Mouse (Mus musculus): ENCODE data around the gene Gtf2f2. TPM values are rescaled to one million over a fixed set of nuclear protein-coding genes. Genes with fewer than 3 reads are reported as not detected.
"Not testable (repeated sequence)": the region's sequence is repeated elsewhere in the genome, so short reads cannot be mapped to it uniquely, and the experiment has no call there.

Gtf2f2 gene
- total RNA-seq, 2 experiments from 2014 or later: 14.8 to 15.5 TPM

DNA sequence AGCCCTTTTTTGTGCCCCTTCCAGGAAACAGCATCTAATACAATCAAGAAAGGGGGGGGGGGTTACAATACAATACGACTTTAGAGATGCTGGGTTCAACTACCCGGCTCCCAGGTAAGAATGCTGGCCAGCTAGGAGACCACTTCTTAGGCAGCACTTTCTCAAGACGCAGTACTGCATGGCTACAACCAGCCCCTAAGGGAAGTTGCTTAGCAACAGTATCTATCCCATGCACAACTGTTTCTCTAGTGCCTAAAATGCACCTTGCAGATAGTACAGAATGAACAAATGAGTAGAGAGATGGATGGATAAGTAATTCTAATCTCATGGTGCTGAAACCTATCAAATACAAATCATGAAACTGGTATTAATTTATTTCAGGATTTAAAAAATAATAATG, 63.0 kb downstream of the Gtf2f2 start:
- H3K4me3 ChIP-seq: no peak overlapping the region
- DNase-seq (ENCODE audit: extremely low spot score in 1 of 2, low spot score in 2 of 2): no peak
- no peak for TF ChIP-seq CTCF (IDR thresholded peaks at IDR 0.05)
- H3K27ac ChIP-seq: no peak overlapping the region
- intact Hi-C loops (cut with DNase I): no loop called here

DNA sequence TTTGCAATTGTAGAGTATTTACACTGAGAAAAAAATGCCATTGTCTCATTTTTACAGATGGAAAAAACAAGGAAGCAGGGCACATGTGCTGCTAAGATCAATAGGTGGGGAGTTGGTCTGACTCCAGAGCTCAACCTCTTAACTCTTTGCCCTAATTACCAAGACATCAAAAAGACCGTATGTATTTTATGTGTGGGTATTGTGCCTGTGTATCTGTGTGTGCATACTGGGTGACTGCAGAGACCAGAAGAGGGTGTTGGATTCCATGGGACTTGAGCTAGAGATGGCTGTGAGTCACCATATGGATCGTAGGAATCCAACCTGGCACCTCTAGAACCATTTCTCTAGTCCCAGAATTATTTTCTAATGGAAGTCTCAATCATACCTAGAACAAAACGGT, 68.3 kb downstream of the Gtf2f2 start:
- H3K4me3 ChIP-seq: no peak overlapping the region
- no peak overlapping the region for H3K27ac ChIP-seq
- no peak for TF ChIP-seq CTCF (IDR thresholded peaks at IDR 0.05)
- no peak for DNase-seq (ENCODE audit: extremely low spot score in 1 of 2, low spot score in 2 of 2)
- intact Hi-C loops (cut with DNase I): loop anchor here (5.0 kb wide), 1 partner anchor 45 kb away; no protein-coding TSS in a partner anchor

DNA sequence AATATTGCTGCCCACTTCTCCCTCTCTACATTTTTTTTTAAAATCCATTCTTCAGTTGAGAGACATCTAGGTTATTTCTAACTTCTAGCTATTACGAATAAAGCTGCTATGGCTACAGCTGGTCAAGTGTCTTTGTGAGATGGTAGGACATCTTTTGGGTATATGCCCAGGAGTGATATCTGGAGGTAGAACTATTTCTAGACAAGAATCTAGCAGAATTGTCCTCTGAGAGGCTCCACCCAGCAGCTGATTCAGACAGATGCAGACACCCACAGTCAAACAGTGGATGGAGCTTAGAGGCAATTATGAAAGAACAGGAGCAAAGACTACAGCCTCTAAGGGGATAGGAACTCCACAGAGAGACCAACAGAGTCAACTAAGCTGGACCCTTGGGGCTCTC, 69.2 kb downstream of the Gtf2f2 start:
- TF ChIP-seq CTCF (IDR thresholded peaks at IDR 0.05): no peak
- intact Hi-C loops (cut with DNase I): loop anchor here (5.0 kb wide), 1 partner anchor 44 kb away; no protein-coding TSS in a partner anchor
- DNase-seq (ENCODE audit: extremely low spot score in 1 of 2, low spot score in 2 of 2): no peak

DNA sequence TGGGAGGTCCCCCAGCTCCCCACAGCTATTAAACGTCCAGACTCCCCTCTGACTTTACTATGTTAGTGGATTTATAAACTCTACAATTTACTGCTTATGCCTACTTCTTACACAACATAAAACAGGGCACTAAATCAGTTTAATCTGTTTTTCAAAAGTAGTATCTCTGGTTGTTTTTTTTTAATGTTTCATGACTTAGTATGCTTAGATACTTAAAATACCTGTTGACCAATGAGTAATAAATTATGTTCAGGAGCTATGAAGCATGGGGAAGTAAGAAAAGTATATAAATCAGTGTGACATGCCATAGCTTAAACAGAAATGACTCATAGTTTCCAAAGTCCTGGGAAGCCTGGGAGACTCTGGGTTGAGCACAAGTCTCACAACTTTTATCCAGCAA, 73.0 kb downstream of the Gtf2f2 start:
- intact Hi-C loops (cut with DNase I): no loop called here
- no peak for DNase-seq (ENCODE audit: extremely low spot score in 1 of 2, low spot score in 2 of 2)
- no peak for TF ChIP-seq CTCF (IDR thresholded peaks at IDR 0.05)
- H3K27ac ChIP-seq: no peak overlapping the region
- H3K4me3 ChIP-seq: no peak overlapping the region

More for the DNA sequence above, 69.2 kb downstream of the Gtf2f2 start:
- Histone ChIP-seq H3K4me3 (no peak overlapping the region), H3K27ac (no peak overlapping the region)

DNA sequence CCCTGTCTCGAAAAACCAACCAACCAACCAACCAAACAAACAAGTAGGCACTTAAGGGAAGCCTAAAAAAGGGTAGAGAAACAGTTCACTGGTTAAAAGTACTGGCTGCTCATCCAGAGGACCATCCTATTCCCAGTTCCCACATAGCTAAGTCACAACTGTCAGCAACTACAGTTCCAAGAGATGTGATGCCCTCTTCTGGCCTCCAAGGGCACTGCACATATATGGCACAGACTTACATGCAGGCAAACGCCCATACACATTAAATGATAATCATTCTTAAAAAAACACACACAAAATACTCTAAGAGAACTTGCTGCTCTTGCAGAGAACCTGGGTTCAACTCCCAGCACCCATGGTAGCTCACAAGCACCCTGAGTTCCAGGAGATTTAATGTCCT, 76.3 kb downstream of the Gtf2f2 start:
- Histone ChIP-seq H3K4me3 (no peak overlapping the region), H3K27ac (no peak overlapping the region)
- TF ChIP-seq CTCF (IDR thresholded peaks at IDR 0.05): peak; percentile 31
- intact Hi-C loops (cut with DNase I): no loop called here
- DNase-seq (ENCODE audit: extremely low spot score in 1 of 2, low spot score in 2 of 2): no peak

DNA sequence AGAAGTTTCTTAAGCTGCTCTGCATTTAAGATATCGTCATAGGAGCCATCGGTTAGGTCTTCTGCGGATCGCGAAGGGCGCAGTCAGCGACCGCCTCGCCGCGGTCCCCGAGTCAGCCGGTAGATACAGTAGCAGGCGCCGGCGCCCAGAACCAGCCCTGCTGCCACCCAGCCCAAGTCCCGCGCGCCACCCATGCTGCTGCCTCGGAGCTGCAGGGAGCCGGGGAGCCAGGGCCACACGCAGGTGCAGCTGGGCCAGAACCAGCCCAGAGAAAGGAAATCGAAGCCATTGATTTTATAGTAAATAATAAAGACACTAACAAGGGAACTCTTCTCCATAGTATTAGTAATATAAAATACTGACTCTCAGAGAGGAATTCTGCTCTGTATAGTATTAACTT, 79.4 kb downstream of the Gtf2f2 start:
- no peak for TF ChIP-seq CTCF (IDR thresholded peaks at IDR 0.05)
- DNase-seq (ENCODE audit: extremely low spot score in 1 of 2, low spot score in 2 of 2): no peak
- Histone ChIP-seq H3K27ac (no peak overlapping the region), H3K4me3 (no peak overlapping the region)
- intact Hi-C loops (cut with DNase I): no loop called here

DNA sequence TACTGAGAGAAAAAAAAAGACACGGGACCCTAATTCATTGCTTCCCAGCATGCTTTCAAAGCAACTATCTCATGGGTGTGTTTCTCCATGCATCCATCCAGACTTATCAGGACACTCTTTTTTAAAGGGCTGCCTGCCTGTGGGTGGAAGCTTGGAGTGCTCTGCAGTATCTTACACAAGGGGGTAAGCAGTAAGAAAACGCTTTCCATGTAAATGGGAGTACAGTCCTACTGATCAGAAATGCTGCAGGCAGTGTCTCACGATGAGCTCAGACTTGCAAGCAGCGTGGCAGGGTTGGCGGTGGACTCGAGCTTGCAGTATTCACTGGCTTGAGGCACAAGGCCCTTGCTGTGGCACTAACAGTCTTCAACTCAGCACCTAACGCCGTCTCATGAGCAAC, 81.0 kb downstream of the Gtf2f2 start:
- H3K4me3 ChIP-seq; DNase-seq (ENCODE audit: extremely low spot score in 1 of 2, low spot score in 2 of 2); H3K27ac ChIP-seq; intact Hi-C loops (cut with DNase I): not testable (repeated sequence)

DNA sequence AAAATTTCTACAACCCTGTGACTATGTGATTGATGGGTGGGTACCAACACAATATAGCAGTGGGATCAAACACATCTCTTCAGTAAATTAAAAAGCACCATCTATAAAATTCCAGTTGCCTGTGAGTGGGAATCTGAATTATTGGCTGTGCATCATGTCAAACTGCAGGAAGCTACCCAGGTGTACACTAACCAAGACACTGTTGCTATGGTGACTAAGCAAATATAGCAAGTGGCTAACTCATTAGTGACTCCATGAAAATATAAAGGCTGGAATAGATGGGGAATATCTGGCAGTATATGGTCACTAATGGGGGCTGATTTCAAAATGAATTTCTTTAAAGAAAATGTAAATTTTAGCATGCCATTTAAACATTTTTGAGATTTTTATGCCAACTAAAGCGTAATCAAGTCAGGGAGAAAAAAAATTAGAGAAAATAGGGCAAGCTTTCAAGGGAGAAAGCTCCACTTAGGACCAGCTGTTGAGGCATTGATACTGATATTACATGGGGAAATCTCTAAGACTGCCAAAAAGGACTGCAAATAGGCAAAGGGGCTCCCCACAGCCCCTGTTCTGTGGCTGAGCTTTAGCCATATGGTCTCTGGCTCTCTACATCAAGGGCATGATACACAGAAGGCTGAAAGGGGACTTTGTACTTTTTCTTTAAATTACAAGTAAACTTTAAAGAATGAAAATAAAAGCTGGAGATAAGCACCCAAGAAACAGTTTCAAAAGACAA, 87.2 kb downstream of the Gtf2f2 start:
- TF ChIP-seq CTCF (IDR thresholded peaks at IDR 0.05): no peak
- Histone ChIP-seq H3K27ac (no peak overlapping the region), H3K4me3 (no peak overlapping the region)
- no peak for DNase-seq (ENCODE audit: extremely low spot score in 1 of 2, low spot score in 2 of 2)
- intact Hi-C loops (cut with DNase I): no loop called here

DNA sequence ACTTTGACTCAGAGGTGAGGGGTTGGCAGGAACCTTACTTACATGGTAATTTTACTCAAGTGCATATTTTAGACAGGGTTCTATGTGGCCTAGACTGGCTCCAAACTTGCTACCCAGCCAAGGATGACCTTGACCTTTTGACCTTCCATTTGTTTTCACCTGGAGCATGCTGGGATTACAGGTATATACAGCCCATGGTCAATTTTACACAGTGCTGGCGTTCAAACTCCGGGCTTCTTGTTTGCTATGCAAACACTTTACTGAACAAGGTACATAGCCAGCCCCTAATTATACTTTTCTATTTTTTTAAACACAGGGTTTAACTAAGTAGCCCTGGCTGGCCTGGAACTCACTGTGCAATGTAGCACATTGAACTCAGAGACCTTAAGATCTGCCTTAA, 98.0 kb downstream of the Gtf2f2 start:
- Histone ChIP-seq H3K4me3 (no peak overlapping the region), H3K27ac (peak overlapping the region; percentile 74; the same call in 1 of the 2 replicates)
- intact Hi-C loops (cut with DNase I): no loop called here
- no peak for TF ChIP-seq CTCF (IDR thresholded peaks at IDR 0.05)
- no peak for DNase-seq (ENCODE audit: extremely low spot score in 1 of 2, low spot score in 2 of 2)

DNA sequence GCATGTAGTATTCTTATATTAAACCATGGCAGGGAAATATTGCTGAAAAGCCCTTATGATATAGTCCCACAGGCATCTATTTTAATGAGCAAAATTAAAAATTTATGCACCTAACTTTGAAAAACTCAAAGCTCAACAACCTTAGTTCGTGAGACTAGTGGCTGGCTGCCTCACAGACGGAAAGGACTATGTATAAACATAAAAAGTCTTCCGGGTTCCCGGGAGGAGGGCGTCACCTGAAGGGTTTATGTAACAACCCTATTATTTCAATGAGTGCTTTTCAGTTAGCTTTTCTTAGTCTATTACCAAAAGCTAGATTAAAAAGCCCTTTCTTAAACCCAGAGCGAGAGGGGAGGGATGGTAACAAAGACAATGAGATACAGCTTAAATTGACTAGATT, 98.7 kb downstream of the Gtf2f2 start:
- DNase-seq (ENCODE audit: extremely low spot score in 1 of 2, low spot score in 2 of 2): no peak
- no peak for TF ChIP-seq CTCF (IDR thresholded peaks at IDR 0.05)
- no peak overlapping the region for H3K4me3 ChIP-seq
- intact Hi-C loops (cut with DNase I): no loop called here
- H3K27ac ChIP-seq: peak overlapping the region; percentile 74

DNA sequence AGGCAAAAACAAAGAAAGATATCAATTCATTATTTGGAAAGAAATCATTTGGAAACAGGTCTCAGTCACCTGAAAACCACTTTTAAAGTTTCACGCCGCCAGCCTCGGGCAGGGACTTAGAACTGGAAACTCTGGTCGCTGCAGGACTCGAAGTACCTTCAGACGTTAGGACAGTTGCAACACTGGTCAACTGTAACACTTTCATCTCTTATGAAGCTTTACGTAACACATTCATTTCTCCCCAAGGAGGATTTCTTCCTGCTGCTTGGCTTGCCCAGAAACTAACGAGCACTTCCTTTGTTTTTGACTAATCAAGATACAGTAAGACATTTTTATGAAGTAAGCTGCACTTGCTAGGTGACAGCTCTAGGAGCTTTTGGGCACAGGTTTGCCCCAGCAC, 103.7 kb downstream of the Gtf2f2 start:
- Histone ChIP-seq H3K27ac (no peak overlapping the region), H3K4me3 (no peak overlapping the region)
- TF ChIP-seq CTCF (IDR thresholded peaks at IDR 0.05): no peak
- no peak for DNase-seq (ENCODE audit: extremely low spot score in 1 of 2, low spot score in 2 of 2)
- intact Hi-C loops (cut with DNase I): no loop called here

DNA sequence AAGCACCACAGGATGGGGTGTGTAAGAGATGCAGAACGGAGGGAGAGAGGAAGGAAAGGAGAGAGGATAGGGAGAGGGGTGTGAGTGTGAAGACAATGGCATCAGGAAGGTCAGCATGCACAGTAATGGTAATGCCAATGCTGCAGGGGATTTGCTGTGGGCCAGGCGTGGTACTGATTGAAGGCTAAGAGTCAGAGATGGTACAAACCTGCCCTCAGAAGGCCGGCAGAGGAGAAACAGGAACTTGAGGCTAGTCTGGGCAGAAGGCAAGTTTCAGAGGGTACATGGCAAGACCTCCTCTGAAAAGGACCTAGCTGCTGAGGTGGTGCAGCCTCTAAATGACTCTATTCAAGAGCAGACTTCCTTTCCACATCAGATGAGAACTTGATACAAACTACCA, 105.7 kb downstream of the Gtf2f2 start:
- no peak for TF ChIP-seq CTCF (IDR thresholded peaks at IDR 0.05)
- H3K4me3 ChIP-seq: no peak overlapping the region
- H3K27ac ChIP-seq: no peak overlapping the region
- intact Hi-C loops (cut with DNase I): no loop called here
- no peak for DNase-seq (ENCODE audit: extremely low spot score in 1 of 2, low spot score in 2 of 2)

DNA sequence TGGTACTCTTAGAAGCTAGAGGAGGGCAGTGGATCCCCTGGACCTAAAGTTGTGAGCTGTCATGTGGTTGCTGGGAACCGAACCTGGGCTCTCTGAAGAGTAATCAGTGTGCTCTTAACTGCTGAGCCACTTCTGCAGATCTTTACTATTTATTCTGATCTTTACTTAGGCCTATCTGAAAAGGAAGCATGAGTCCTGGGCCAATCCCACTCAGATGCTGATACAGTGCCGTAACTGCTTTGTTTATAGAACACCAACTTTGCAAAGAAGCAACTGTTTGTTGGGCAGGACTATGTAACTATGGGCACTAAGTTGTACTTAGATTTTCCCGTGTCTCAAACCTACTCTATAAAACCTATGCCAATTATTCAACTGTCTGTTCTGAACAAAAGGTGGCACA, 107.5 kb downstream of the Gtf2f2 start:
- Histone ChIP-seq H3K4me3 (no peak overlapping the region), H3K27ac (no peak overlapping the region)
- TF ChIP-seq CTCF (IDR thresholded peaks at IDR 0.05): no peak
- intact Hi-C loops (cut with DNase I): no loop called here
- DNase-seq (ENCODE audit: extremely low spot score in 1 of 2, low spot score in 2 of 2): no peak
